In genomic region chr11:32102976-32103375, GRCm38 (mm10) we compare ENCODE assay signal across 10 mouse cellular contexts.
DNase-seq lines count a peak whose midpoint lies in the region; ATAC-seq and TF ChIP-seq lines count a peak whose summit lies in the region.
"Had no signal": no experiment of that assay in that cellular context is flagged by ENCODE, and none has a peak within 500 bp of the region (broad histone marks: within the 10 kb centered on the region; RNA-seq: fewer than 3 reads in every experiment).

No protein-coding gene starts in this region.

- peak overlapping the region; percentile 11; the same call in 1 of the 2 replicates for H3K4me2 ChIP-seq in forebrain, embryonic 14.5 days (ENCODE audit: low read length)
- peak overlapping the region; percentile 42 for H3K4me2 ChIP-seq in lung, embryonic 16.5 days (ENCODE audit: low read depth, low read length)

- no peak for DNase-seq in gastrocnemius, adult 2 months
- no peak for DNase-seq in gastrocnemius, postnatal 25 days
- peak; percentile 46 for DNase-seq in CD4-positive helper T cell, adult 2 months (ENCODE audit: low read depth, low spot score)
- DNase-seq in forebrain, embryonic 14.5 days (ENCODE audit: low spot score) = no peak
- no peak for DNase-seq in ovary, postnatal 10 days (ENCODE audit: low spot score)
- no peak for DNase-seq in layer of hippocampus, postnatal 10 days (ENCODE audit: low spot score in 2 of 2)
- no peak for DNase-seq in cerebellum, adult 9-10 months
- DNase-seq: cerebellum, adult 9-11 months had no signal

- no peaks in the 10 kb centered on the region for H3K27me3 ChIP-seq in forebrain, embryonic 14.5 days (replicated peaks; ENCODE audit: control insufficient read depth, insufficient read depth, low read length)
- no peaks in the 10 kb centered on the region for H3K27me3 ChIP-seq in lung, embryonic 16.5 days (ENCODE audit: control insufficient read depth, insufficient read depth, low read depth, low read length)

- WGBS in forebrain, embryonic 14.5 days = 12% methylated on average over 12 of the region's 12 CpGs
- WGBS in lung, embryonic 16.5 days = 9% methylated on average over 12 of the region's 12 CpGs

- peak overlapping the region; percentile 15; the same call in 1 of the 2 replicates for H3K4me3 ChIP-seq in gastrocnemius, adult 2 months
- H3K4me3 ChIP-seq in forebrain, embryonic 14.5 days (ENCODE audit: low read depth, low read length) = no peak overlapping the region
- H3K4me3 ChIP-seq in lung, embryonic 16.5 days (ENCODE audit: low read length) = no peak overlapping the region

- no peaks in the 10 kb centered on the region for H3K9me3 ChIP-seq in forebrain, embryonic 14.5 days (replicated peaks; ENCODE audit: control insufficient read depth, low read length)
- no peaks in the 10 kb centered on the region for H3K9me3 ChIP-seq in lung, embryonic 16.5 days (ENCODE audit: control insufficient read depth, low read length)

- H3K9ac ChIP-seq in forebrain, embryonic 14.5 days (ENCODE audit: low read length) = no peak overlapping the region
- H3K9ac ChIP-seq in lung, embryonic 16.5 days (ENCODE audit: low read length) = no peak overlapping the region

- H3K36me3 ChIP-seq in forebrain, embryonic 14.5 days (ENCODE audit: control insufficient read depth, insufficient read depth, low read length) = no peaks in the 10 kb centered on the region
- no peaks in the 10 kb centered on the region for H3K36me3 ChIP-seq in lung, embryonic 16.5 days (ENCODE audit: control insufficient read depth, insufficient read depth, low read length)

- ATAC-seq in forebrain, embryonic 14.5 days = no peak
- ATAC-seq in lung, embryonic 16.5 days (ENCODE audit: low read depth) = peak; percentile 46; the same call in 1 of the 2 replicates

- intact Hi-C loops in gastrocnemius, adult 2 months (cut with DNase I) = no loop called here

- no peak overlapping the region for H3K27ac ChIP-seq in gastrocnemius, adult 2 months
- no peak overlapping the region for H3K27ac ChIP-seq in forebrain, embryonic 14.5 days (ENCODE audit: low read depth, low read length)
- H3K27ac ChIP-seq in lung, embryonic 16.5 days (ENCODE audit: low read length) = no peak overlapping the region
- H3K27ac ChIP-seq: macrophage had no signal

- peaks cover 26% of the 10 kb centered on the region for H3K4me1 ChIP-seq in forebrain, embryonic 14.5 days (ENCODE audit: control insufficient read depth, insufficient read depth, low read length)
- peaks cover 8% of the 10 kb centered on the region for H3K4me1 ChIP-seq in lung, embryonic 16.5 days (replicated peaks; ENCODE audit: control insufficient read depth, insufficient read depth, low read length)

- no peak for TF ChIP-seq CTCF in gastrocnemius, adult 2 months (IDR thresholded peaks at IDR 0.05)
